Mouse (Mus musculus) midbrain, embryonic 13.5 days (tissue): Measurements from ENCODE around the gene Neurl4. TPM values are rescaled to one million over a fixed set of nuclear protein-coding genes. Genes with fewer than 3 reads are reported as not detected.
"Not testable (repeated sequence)": the region's sequence is repeated elsewhere in the genome, so short reads cannot be mapped to it uniquely, and the experiment has no call there.

Experiments
- ATAC-seq: fragments of 200-750 bp; cut with Nextera tagmentation; 2 replicates; pipeline ENCODE4 v1.8.0; 2017; ENCODE audit warnings: mild to moderate bottlenecking, moderate TSS enrichment, moderate library complexity
- H3K27ac ChIP-seq: fragments of 300-500 bp; sonication (generic); 2 replicates; pipeline ENCODE4 v1.5.1; 2015; ENCODE audit warnings: inconsistent platforms, mild to moderate bottlenecking, moderate library complexity
- H3K27me3 ChIP-seq: fragments of 300-500 bp; sonication (generic); 2 replicates; pipeline ENCODE4 v1.6.1; 2015; ENCODE audit warnings: mild to moderate bottlenecking, inconsistent platforms
- H3K36me3 ChIP-seq: fragments of 300-500 bp; sonication (generic); 2 replicates; pipeline ENCODE4 v1.6.1; 2015; ENCODE audit warnings: mild to moderate bottlenecking, inconsistent platforms
- H3K4me1 ChIP-seq: fragments of 300-500 bp; sonication (generic); replicated peaks from 2 replicates; pipeline ENCODE4 v1.6.1; 2015; ENCODE audit warnings: inconsistent platforms
- H3K4me2 ChIP-seq: fragments of 300-500 bp; sonication (generic); replicated peaks from 2 replicates; pipeline ENCODE4 v1.6.1; 2015; ENCODE audit warnings: moderate library complexity, mild to moderate bottlenecking, inconsistent platforms
- H3K4me3 ChIP-seq: fragments of 300-500 bp; sonication (generic); replicated peaks from 2 replicates; pipeline ENCODE4 v1.5.1; 2015; ENCODE audit warnings: mild to moderate bottlenecking, inconsistent platforms
- H3K9ac ChIP-seq: fragments of 300-500 bp; sonication (generic); replicated peaks from 2 replicates; pipeline ENCODE4 v1.6.1; 2015; ENCODE audit warnings: mild to moderate bottlenecking, inconsistent platforms
- H3K9me3 ChIP-seq: fragments of 300-500 bp; sonication (generic); 2 replicates; pipeline ENCODE4 v1.6.1; 2016; ENCODE audit warnings: mild to moderate bottlenecking, inconsistent platforms
- WGBS: fragments of 180-500 bp; shearing (Covaris S2); methylation state at CpG from one replicate; pipeline ENCODE4 v1.1.7; 2015; 5-methylcytosine and 5-hydroxymethylcytosine counted together
- polyA plus RNA-seq: library from polyadenylated mRNA; unstranded; fragments of >200 nt; fragmentation: Nextera tagmentation; extraction: Ambion mirVana; gene quantifications from 2 replicates; pipeline ENCODE4 v1.2.1, GENCODE M21; 2015

The Neurl4 gene
- 18.6 and 19.8 TPM in 2 replicates for polyA plus RNA-seq

GRCm38 (mm10) chr11:69900471-69901405 lies at the start of gene Neurl4, which contains the start of gene 2810408A11Rik:
Gene Neurl4, plus strand, starts transcription at chr11:69901072.
Gene 2810408A11Rik, minus strand, starts transcription at chr11:69900987.
- Histone ChIP-seq H3K27me3 (no peaks in the 10 kb centered on the region), H3K36me3 (peaks cover 26% of the 10 kb centered on the region), H3K9me3 (no peaks in the 10 kb centered on the region), H3K4me2 (peak within 1 kb of the TSS; percentile 95), H3K4me1 (peaks cover 38% of the 10 kb centered on the region), H3K9ac (peak within 1 kb of the TSS; percentile 97), H3K27ac (peak within 1 kb of the TSS; percentile 98), H3K4me3 (peak within 1 kb of the TSS; percentile 91)
- ATAC-seq: peak; percentile 95
- WGBS: under 1% methylated on average over 38 of the region's 38 CpGs

- H3K9ac ChIP-seq: no peak overlapping the region
- no peak for ATAC-seq
- no peak overlapping the region for H3K4me3 ChIP-seq
- peaks cover 17% of the 10 kb centered on the region for H3K27me3 ChIP-seq
- H3K9me3 ChIP-seq: no peaks in the 10 kb centered on the region
- peaks cover 17% of the 10 kb centered on the region for H3K4me1 ChIP-seq
- H3K27ac ChIP-seq: peak overlapping the region; percentile 30; the same call in 1 of the 2 replicates
- 70% methylated on average over 7 of the region's 7 CpGs for WGBS
- no peak overlapping the region for H3K4me2 ChIP-seq
- peaks cover 30% of the 10 kb centered on the region for H3K36me3 ChIP-seq
These were observed 46.9 kb upstream of the Neurl4 start for GRCm38 (mm10) chr11:69853994-69854393.

- no peak overlapping the region for H3K9ac ChIP-seq
- 88% methylated on average over 10 of the region's 10 CpGs for WGBS
- H3K4me2 ChIP-seq: no peak overlapping the region
- no peak overlapping the region for H3K4me3 ChIP-seq
- peaks cover 21% of the 10 kb centered on the region for H3K27me3 ChIP-seq
- H3K4me1 ChIP-seq: peaks cover 15% of the 10 kb centered on the region; the same call in 1 of the 2 replicates
- no peaks in the 10 kb centered on the region for H3K9me3 ChIP-seq
- ATAC-seq: no peak
- H3K27ac ChIP-seq: no peak overlapping the region
- peaks cover 23% of the 10 kb centered on the region for H3K36me3 ChIP-seq
These were observed 46.2 kb upstream of the Neurl4 start for GRCm38 (mm10) chr11:69854680-69855079.

GRCm38 (mm10) chr11:69855347-69855746 lies 45.5 kb upstream of the Neurl4 start:
- H3K4me3 ChIP-seq: no peak overlapping the region
- H3K4me2 ChIP-seq: peak overlapping the region; percentile 1; the same call in 1 of the 2 replicates
- peaks cover 16% of the 10 kb centered on the region for H3K36me3 ChIP-seq
- H3K9ac ChIP-seq: no peak overlapping the region
- no peaks in the 10 kb centered on the region for H3K9me3 ChIP-seq
- H3K4me1 ChIP-seq: peaks cover 9% of the 10 kb centered on the region; the same call in 1 of the 2 replicates
- H3K27ac ChIP-seq: no peak overlapping the region
- peaks cover 24% of the 10 kb centered on the region for H3K27me3 ChIP-seq
- ATAC-seq: peak; percentile 70
- 15% methylated on average over 16 of the region's 16 CpGs for WGBS

GRCm38 (mm10) chr11:69858113-69858998 lies 42.5 kb upstream of the Neurl4 start, which contains the start of gene Tnk1:
Gene Tnk1, minus strand, starts transcription at chr11:69858730.
- no peak for ATAC-seq
- Histone ChIP-seq H3K4me1 (0 out of 2 replicates have a peak, but pooled peaks cover 5% of the 10 kb centered on the region), H3K9me3 (no peaks in the 10 kb centered on the region), H3K36me3 (no peaks in the 10 kb centered on the region), H3K9ac (no peak within 1 kb of the TSS), H3K27me3 (peaks cover 24% of the 10 kb centered on the region), H3K4me3 (no peak within 1 kb of the TSS), H3K4me2 (no peak within 1 kb of the TSS), H3K27ac (no peak within 1 kb of the TSS)
- WGBS: 21% methylated on average over 30 of the region's 30 CpGs

GRCm38 (mm10) chr11:69863729-69864128 lies 37.1 kb upstream of the Neurl4 start:
- H3K27ac ChIP-seq, H3K4me3 ChIP-seq, H3K36me3 ChIP-seq, H3K27me3 ChIP-seq, ATAC-seq, H3K9ac ChIP-seq, H3K4me1 ChIP-seq, H3K4me2 ChIP-seq, H3K9me3 ChIP-seq: not testable (repeated sequence)
- 87% methylated on average over 3 of the region's 3 CpGs for WGBS

- no peaks in the 10 kb centered on the region for H3K36me3 ChIP-seq
- WGBS: 68% methylated on average over 8 of the region's 8 CpGs
- H3K9me3 ChIP-seq: no peaks in the 10 kb centered on the region
- H3K4me2 ChIP-seq: no peak overlapping the region
- no peak overlapping the region for H3K4me3 ChIP-seq
- peaks cover 4% of the 10 kb centered on the region for H3K27me3 ChIP-seq
- no peak overlapping the region for H3K27ac ChIP-seq
- ATAC-seq: no peak
- H3K4me1 ChIP-seq: no peaks in the 10 kb centered on the region
- no peak overlapping the region for H3K9ac ChIP-seq
These were observed 36.6 kb upstream of the Neurl4 start for GRCm38 (mm10) chr11:69864138-69864860.

- H3K4me1 ChIP-seq: no peaks in the 10 kb centered on the region
- H3K36me3 ChIP-seq: no peaks in the 10 kb centered on the region
- H3K4me2 ChIP-seq: no peak overlapping the region
- ATAC-seq: no peak
- H3K27ac ChIP-seq: no peak overlapping the region
- 86% methylated on average over 9 of the region's 9 CpGs for WGBS
- H3K9ac ChIP-seq: no peak overlapping the region
- H3K9me3 ChIP-seq: no peaks in the 10 kb centered on the region
- no peaks in the 10 kb centered on the region for H3K27me3 ChIP-seq
- no peak overlapping the region for H3K4me3 ChIP-seq
These were observed 35.3 kb upstream of the Neurl4 start for GRCm38 (mm10) chr11:69865561-69865960.

- no peaks in the 10 kb centered on the region for H3K27me3 ChIP-seq
- H3K36me3 ChIP-seq: no peaks in the 10 kb centered on the region
- ATAC-seq: no peak
- H3K4me2 ChIP-seq: no peak overlapping the region
- no peak overlapping the region for H3K4me3 ChIP-seq
- no peaks in the 10 kb centered on the region for H3K9me3 ChIP-seq
- no peaks in the 10 kb centered on the region for H3K4me1 ChIP-seq
- 68% methylated on average over 9 of the region's 9 CpGs for WGBS
- H3K27ac ChIP-seq: no peak overlapping the region
- no peak overlapping the region for H3K9ac ChIP-seq
These were observed 33.5 kb upstream of the Neurl4 start for GRCm38 (mm10) chr11:69867335-69867734.

- no peak overlapping the region for H3K4me2 ChIP-seq
- no peaks in the 10 kb centered on the region for H3K27me3 ChIP-seq
- no peak for ATAC-seq
- 93% methylated on average over 2 of the region's 2 CpGs for WGBS
- no peaks in the 10 kb centered on the region for H3K36me3 ChIP-seq
- H3K9ac ChIP-seq: no peak overlapping the region
- no peaks in the 10 kb centered on the region for H3K4me1 ChIP-seq
- H3K27ac ChIP-seq: no peak overlapping the region
- no peaks in the 10 kb centered on the region for H3K9me3 ChIP-seq
- no peak overlapping the region for H3K4me3 ChIP-seq
These were observed 30.4 kb upstream of the Neurl4 start for GRCm38 (mm10) chr11:69870289-69871069.

- 88% methylated on average over 7 of the region's 7 CpGs for WGBS
- Histone ChIP-seq H3K9ac (no peak overlapping the region), H3K4me3 (no peak overlapping the region), H3K27ac (no peak overlapping the region), H3K27me3 (no peaks in the 10 kb centered on the region), H3K36me3 (no peaks in the 10 kb centered on the region), H3K4me2 (no peak overlapping the region), H3K9me3 (no peaks in the 10 kb centered on the region), H3K4me1 (no peaks in the 10 kb centered on the region; the same call in 1 of the 2 replicates)
- ATAC-seq: no peak
These were observed 29.1 kb upstream of the Neurl4 start for GRCm38 (mm10) chr11:69871822-69872221.
